Mouse (Mus musculus) MEL-GATA-1-ER (cell line): ENCODE measurements around the gene Rab29.
A peak's percentile ranks its signal among the peaks of the same experiment; 100 is the strongest.
"Not testable (repeated sequence)": the region's sequence is repeated elsewhere in the genome, so short reads cannot be mapped to it uniquely, and the experiment has no call there.

Experiments used
- DNase-seq: peaks from one replicate; pipeline ENCODE4 v3.0.0-alpha.2; 2012; ENCODE audit warnings: low read depth; ENCODE audit errors: extremely low read depth

The Rab29 gene

GRCm38 (mm10) chr1:131867093-131867945 is at the start of gene Rab29:
Gene Rab29 (plus strand): TSS chr1:131867224.
- DNase-seq, result peak; percentile 96

- not testable (repeated sequence) for DNase-seq
These were observed 46.7 kb upstream of the Rab29 start for GRCm38 (mm10) chr1:131820353-131820752.

GRCm38 (mm10) chr1:131820887-131821328 is 46.1 kb upstream of the Rab29 start:
- no peak for DNase-seq

GRCm38 (mm10) chr1:131822292-131822691 is 44.7 kb upstream of the Rab29 start:
- DNase-seq, result no peak

GRCm38 (mm10) chr1:131822856-131823492 is 44.0 kb upstream of the Rab29 start:
- no peak for DNase-seq

GRCm38 (mm10) chr1:131823563-131823962 is 43.5 kb upstream of the Rab29 start:
- DNase-seq, result no peak

- no peak for DNase-seq
These were observed 42.4 kb upstream of the Rab29 start for GRCm38 (mm10) chr1:131824528-131825181.

GRCm38 (mm10) chr1:131827207-131827786 is 39.7 kb upstream of the Rab29 start, which contains the start of gene Slc41a1:
Gene Slc41a1 (plus strand): TSS chr1:131827493.
- peak; percentile 7 for DNase-seq

- DNase-seq, result peak; percentile 85
These were observed 39.2 kb upstream of the Rab29 start for GRCm38 (mm10) chr1:131827787-131828258.

GRCm38 (mm10) chr1:131828297-131829126 is 38.5 kb upstream of the Rab29 start:
- DNase-seq, result peak; percentile 41

GRCm38 (mm10) chr1:131829279-131829678 is 37.7 kb upstream of the Rab29 start:
- DNase-seq, result peak; percentile 11

- no peak for DNase-seq
These were observed 36.5 kb upstream of the Rab29 start for GRCm38 (mm10) chr1:131830561-131830960.

- no peak for DNase-seq
These were observed 35.9 kb upstream of the Rab29 start for GRCm38 (mm10) chr1:131830971-131831641.

- no peak for DNase-seq
These were observed 30.0 kb upstream of the Rab29 start for GRCm38 (mm10) chr1:131837035-131837434.

- no peak for DNase-seq
These were observed 28.5 kb upstream of the Rab29 start for GRCm38 (mm10) chr1:131838542-131838941.

GRCm38 (mm10) chr1:131839279-131839678 is 27.7 kb upstream of the Rab29 start:
- no peak for DNase-seq

- no peak for DNase-seq
These were observed 24.8 kb upstream of the Rab29 start for GRCm38 (mm10) chr1:131842221-131842620.

- no peak for DNase-seq
These were observed 23.3 kb upstream of the Rab29 start for GRCm38 (mm10) chr1:131843758-131844157.

- no peak for DNase-seq
These were observed 22.1 kb upstream of the Rab29 start for GRCm38 (mm10) chr1:131844883-131845282.

GRCm38 (mm10) chr1:131846255-131846654 is 20.8 kb upstream of the Rab29 start:
- DNase-seq, result no peak
